Mouse (Mus musculus) spleen, adult 2 months (tissue): ENCODE measurements around the gene Arhgef15. TPM values are rescaled to one million over a fixed set of nuclear protein-coding genes. Genes with fewer than 3 reads are reported as not detected.
A peak's percentile ranks its signal among the peaks of the same experiment; 100 is the strongest.
"Not testable (repeated sequence)": the region's sequence is repeated elsewhere in the genome, so short reads cannot be mapped to it uniquely, and the experiment has no call there.

ENCODE experiments used
- DNase-seq, 2 experiments: peaks; one replicate each; pipeline versions ENCODE4 v3.0.0 to v3.0.0-alpha.2; 2012 to 2021; ENCODE audit warnings: low spot score in 2 of 2, low read depth in 1 of 2
- H3K27ac ChIP-seq: fragments of 200-500 bp; 2 replicates; pipeline ENCODE4 v1.5.1; 2012; ENCODE audit warnings: low read length, inconsistent platforms; ENCODE audit not compliant: insufficient read depth
- H3K27me3 ChIP-seq: fragments of 200-500 bp; 2 replicates; pipeline ENCODE4 v1.6.1; 2012; ENCODE audit warnings: mild to moderate bottlenecking, moderate library complexity, low read length, inconsistent platforms; ENCODE audit not compliant: control insufficient read depth, insufficient read depth
- H3K36me3 ChIP-seq: fragments of 200-500 bp; 2 replicates; pipeline ENCODE4 v1.6.1; 2012; ENCODE audit warnings: mild to moderate bottlenecking, low read length, inconsistent platforms; ENCODE audit not compliant: control insufficient read depth, insufficient read depth
- H3K4me1 ChIP-seq: fragments of 200-500 bp; 2 replicates; pipeline ENCODE4 v1.6.1; 2011; ENCODE audit warnings: inconsistent platforms; ENCODE audit not compliant: control insufficient read depth, insufficient read depth, insufficient read length
- H3K4me3 ChIP-seq: fragments of 200-500 bp; 2 replicates; pipeline ENCODE4 v1.5.1; 2011; ENCODE audit warnings: mild to moderate bottlenecking, inconsistent platforms; ENCODE audit not compliant: insufficient read depth, insufficient read length; ENCODE audit errors: extremely low read depth
- CTCF ChIP-seq: fragments of 200-500 bp; IDR thresholded peaks from 2 replicates; pipeline ENCODE4 v1.5.1; 2011; ENCODE audit warnings: mild to moderate bottlenecking, inconsistent platforms; ENCODE audit not compliant: insufficient read depth, insufficient read length, insufficient replicate concordance; ENCODE audit errors: extremely low read depth
- POLR2A ChIP-seq: fragments of 200-500 bp; IDR thresholded peaks from 2 replicates; pipeline ENCODE4 v1.6.1; 2011; ENCODE audit warnings: low read depth, low read length, inconsistent platforms
- WGBS: fragments of 180-500 bp; shearing (Covaris S2); methylation state at CpG from one replicate; pipeline ENCODE4 v1.1.7; 2018; 5-methylcytosine and 5-hydroxymethylcytosine counted together
- polyA plus RNA-seq: library from polyadenylated mRNA; depleted of rRNA; stranded (reverse); fragments of >200 nt; gene quantifications from 2 replicates; pipeline ENCODE4 v1.2.3, GENCODE M21; 2012

Gene Arhgef15
- polyA plus RNA-seq, 1 experiment, result 11.0 TPM

- no peak overlapping the region for H3K27ac ChIP-seq
- 91% methylated on average over 2 of the region's 2 CpGs for WGBS
- no peak overlapping the region for H3K4me3 ChIP-seq
- no peaks in the 10 kb centered on the region for H3K27me3 ChIP-seq
- no peak for TF ChIP-seq CTCF
- no peak for TF ChIP-seq POLR2A
- no peak for DNase-seq
- no peaks in the 10 kb centered on the region for H3K36me3 ChIP-seq
- H3K4me1 ChIP-seq, result 0 out of 2 replicates have a peak, but pooled peaks cover 1% of the 10 kb centered on the region
These were observed 12.0 kb downstream of the Arhgef15 start for GRCm38 (mm10) chr11:68945245-68945644.

GRCm38 (mm10) chr11:68942731-68943130 is 14.5 kb downstream of the Arhgef15 start:
- Histone ChIP-seq H3K4me3 (no peak overlapping the region), H3K36me3 (no peaks in the 10 kb centered on the region), H3K27me3 (no peaks in the 10 kb centered on the region), H3K4me1 (0 out of 2 replicates have a peak, but pooled peaks cover 2% of the 10 kb centered on the region), H3K27ac (no peak overlapping the region)
- 87% methylated on average over 8 of the region's 8 CpGs for WGBS
- no peak for DNase-seq
- no peak for TF ChIP-seq POLR2A
- TF ChIP-seq CTCF, result no peak

GRCm38 (mm10) chr11:68940516-68940915 is 16.8 kb downstream of the Arhgef15 start:
- TF ChIP-seq CTCF (no peak), POLR2A (no peak)
- H3K27ac ChIP-seq, result no peak overlapping the region
- H3K4me1 ChIP-seq, result 0 out of 2 replicates have a peak, but pooled peaks cover 2% of the 10 kb centered on the region
- H3K36me3 ChIP-seq, result no peaks in the 10 kb centered on the region
- no peak overlapping the region for H3K4me3 ChIP-seq
- H3K27me3 ChIP-seq, result no peaks in the 10 kb centered on the region
- DNase-seq, result no peak
- WGBS, result 65% methylated on average over 4 of the region's 4 CpGs

GRCm38 (mm10) chr11:68939451-68940304 is 17.6 kb downstream of the Arhgef15 start:
- no peaks in the 10 kb centered on the region for H3K27me3 ChIP-seq
- 1% methylated on average over 16 of the region's 16 CpGs for WGBS
- no peak for TF ChIP-seq CTCF
- no peak for TF ChIP-seq POLR2A
- DNase-seq, result peak; percentile 70 to 82
- no peaks in the 10 kb centered on the region for H3K36me3 ChIP-seq
- H3K4me1 ChIP-seq, result 0 out of 2 replicates have a peak, but pooled peaks cover 2% of the 10 kb centered on the region
- peak overlapping the region; percentile 66 for H3K4me3 ChIP-seq
- 0 out of 2 replicates have a peak overlapping the region, but pooled peaks have one; percentile 2 for H3K27ac ChIP-seq

GRCm38 (mm10) chr11:68936951-68937350 is 20.3 kb downstream of the Arhgef15 start:
- H3K4me3 ChIP-seq, H3K4me1 ChIP-seq, DNase-seq, H3K27ac ChIP-seq, H3K27me3 ChIP-seq, H3K36me3 ChIP-seq: not testable (repeated sequence)
- 89% methylated on average over 4 of the region's 4 CpGs for WGBS

GRCm38 (mm10) chr11:68933885-68934507 is 23.3 kb downstream of the Arhgef15 start:
- Histone ChIP-seq H3K4me1 (no peaks in the 10 kb centered on the region; the same call in 1 of the 2 replicates), H3K36me3 (no peaks in the 10 kb centered on the region), H3K4me3 (no peak overlapping the region), H3K27me3 (no peaks in the 10 kb centered on the region), H3K27ac (no peak overlapping the region)
- TF ChIP-seq POLR2A (no peak), CTCF (no peak)
- 78% methylated on average over 5 of the region's 5 CpGs for WGBS
- no peak for DNase-seq

GRCm38 (mm10) chr11:68929947-68930346 is 27.3 kb downstream of the Arhgef15 start:
- 83% methylated on average over 6 of the region's 6 CpGs for WGBS
- TF ChIP-seq CTCF, result no peak
- no peak for TF ChIP-seq POLR2A

More at GRCm38 (mm10) chr11:68929947-68930346, 27.3 kb downstream of the Arhgef15 start:
- no peak overlapping the region for H3K27ac ChIP-seq
- H3K4me3 ChIP-seq, result no peak overlapping the region
- H3K4me1 ChIP-seq, result no peaks in the 10 kb centered on the region; the same call in 1 of the 2 replicates
- no peaks in the 10 kb centered on the region for H3K36me3 ChIP-seq
- no peaks in the 10 kb centered on the region for H3K27me3 ChIP-seq
- no peak for DNase-seq
